Mouse (Mus musculus) lung, postnatal 4 days (tissue): ENCODE data around the gene Slc1a7.

ENCODE experiments used
- DNase-seq, 2 experiments: peaks; one replicate each; pipeline ENCODE4 v3.0.0; 2021

The Slc1a7 gene

DNA sequence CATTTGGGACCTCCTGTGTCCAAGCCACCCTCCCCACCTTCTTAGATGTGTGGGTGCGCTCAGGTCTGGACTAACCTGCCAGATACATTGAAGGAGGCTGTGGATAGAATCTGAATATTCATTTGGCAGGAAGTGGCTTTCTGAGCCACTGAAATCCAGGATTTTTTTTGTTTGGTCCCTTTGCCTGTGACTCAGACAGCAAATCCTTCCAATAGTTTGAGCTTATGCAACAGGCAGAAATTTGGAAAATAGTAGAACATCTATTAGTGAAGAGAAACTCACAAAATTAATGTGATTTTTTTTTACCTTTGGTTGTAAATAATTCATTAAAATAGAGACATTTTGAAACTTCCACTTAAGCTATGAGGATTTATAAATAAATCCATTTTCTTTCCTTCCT, 3.0 kb downstream of the Slc1a7 start:
- no peak for DNase-seq

DNA sequence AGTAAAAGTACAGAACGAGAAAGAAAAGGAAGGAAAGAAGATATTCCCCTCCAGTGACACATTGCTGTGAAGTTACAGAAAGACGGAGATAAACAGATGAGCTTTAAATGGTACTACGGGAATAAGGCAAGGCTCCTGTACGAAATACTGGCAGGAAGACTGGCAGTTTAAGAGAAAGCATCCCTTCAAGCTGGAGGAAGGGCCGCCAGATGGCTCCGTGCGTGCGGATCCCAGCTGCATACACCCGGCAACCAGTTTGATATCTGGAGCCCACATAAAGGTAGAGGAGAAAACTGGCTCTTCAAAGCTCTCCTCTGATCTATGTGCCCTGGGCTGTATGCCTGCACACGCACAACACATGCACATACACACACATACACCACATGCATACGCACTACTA, 6.4 kb downstream of the Slc1a7 start:
- DNase-seq = no peak

DNA sequence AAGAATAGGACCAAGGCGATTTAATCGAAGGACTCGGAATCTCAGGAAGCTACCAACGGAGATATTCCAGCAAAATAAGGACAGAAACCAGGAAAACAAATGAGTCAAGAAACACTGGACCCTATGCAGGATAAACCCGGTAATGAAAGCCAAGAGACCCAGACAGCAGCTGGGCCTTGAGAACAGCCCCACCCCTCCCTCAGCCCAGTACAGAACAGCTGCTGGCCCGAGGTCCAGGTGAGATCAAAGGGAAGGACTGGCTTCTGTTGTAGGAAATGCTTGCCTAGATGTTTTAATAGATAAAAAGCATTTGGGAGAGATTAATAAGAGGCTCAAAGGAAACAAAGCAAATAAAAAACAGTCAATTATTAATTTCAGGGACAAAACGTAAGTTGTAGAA, 6.9 kb downstream of the Slc1a7 start:
- no peak for DNase-seq

DNA sequence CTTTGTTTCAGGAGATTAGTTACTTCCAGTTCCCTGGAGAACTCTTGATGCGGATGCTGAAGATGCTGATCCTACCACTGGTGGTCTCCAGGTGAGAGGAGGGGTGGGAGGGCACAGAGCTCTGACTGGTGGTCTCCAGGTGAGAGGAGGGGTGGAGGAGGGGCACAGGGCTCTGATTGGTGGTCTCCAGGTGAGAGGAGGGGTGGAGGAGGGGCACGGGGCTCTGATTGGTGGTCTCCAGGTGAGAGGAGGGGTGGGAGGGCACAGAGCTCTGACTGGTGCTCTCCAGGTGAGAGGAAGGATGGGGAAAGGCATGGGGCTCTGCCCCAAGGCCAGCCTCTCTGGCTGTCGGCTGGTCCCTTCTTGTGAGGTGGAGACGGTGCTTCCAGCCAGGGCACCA, 9.5 kb downstream of the Slc1a7 start:
- DNase-seq = no peak

DNA sequence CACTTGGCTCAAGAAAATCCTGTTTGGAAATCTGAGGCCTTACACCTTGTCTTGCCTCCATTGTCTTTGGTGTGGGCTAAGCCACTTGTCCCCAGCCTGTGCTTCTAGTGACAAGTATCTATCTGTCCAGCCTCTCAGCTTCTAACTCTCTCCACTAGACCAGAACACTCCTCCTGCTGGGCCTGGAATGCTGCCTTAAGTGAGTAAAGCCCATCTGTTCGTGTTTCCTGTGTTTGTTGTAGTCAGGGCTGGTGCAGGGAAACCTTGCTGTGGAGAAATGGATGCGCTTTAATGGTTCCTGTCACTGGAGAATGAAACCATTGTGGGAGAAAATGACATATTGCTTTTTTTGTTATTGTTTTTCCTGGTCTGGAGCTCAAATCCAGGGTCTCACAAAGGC, 11.4 kb downstream of the Slc1a7 start:
- DNase-seq = no peak

DNA sequence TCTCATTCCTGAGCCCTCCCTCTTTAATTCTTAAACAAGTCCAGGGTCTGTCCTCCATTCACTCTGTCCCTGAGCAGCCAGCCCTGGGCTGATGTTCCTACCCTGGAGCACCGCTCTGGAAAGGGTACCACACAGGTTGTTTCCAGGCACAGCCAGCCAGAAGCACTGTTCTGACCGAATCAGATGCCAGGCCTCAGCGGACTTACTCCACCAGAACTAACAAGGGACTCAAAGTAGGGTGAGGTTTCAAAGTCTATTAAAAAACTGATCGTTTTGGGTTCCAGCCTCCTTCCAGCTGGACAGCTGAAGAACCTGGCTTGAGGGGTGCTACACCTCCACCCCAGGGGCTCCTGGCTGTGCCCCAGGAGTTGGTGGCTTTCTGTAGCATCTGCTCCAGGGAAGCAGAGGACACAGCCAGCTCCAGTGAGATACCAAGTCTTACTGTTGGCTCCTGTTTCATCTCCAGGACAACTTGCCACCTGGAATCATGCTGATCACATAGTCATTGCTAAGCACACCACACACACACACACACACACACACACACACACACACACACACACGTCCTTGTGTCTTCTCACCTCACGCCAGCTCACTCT, 12.0 kb downstream of the Slc1a7 start:
- no peak for DNase-seq

DNA sequence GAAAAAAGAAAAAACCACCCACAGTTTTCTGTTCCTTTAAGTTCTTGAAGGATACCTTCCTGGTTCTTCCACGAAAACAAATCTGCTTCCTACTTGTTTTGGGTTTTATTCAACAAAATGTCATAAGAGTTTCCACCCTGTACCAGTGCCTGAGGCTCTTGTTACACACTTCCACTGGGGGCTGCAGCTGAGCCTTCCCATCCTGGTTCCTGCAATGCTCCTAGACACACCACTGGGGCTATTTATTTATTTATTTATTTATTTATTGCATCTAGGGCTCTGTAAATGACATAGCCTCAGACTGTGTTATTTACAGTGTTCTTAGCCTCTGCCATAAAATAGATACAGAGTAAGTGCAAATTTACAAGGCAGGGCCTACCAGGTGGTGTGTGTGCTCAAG, 15.6 kb downstream of the Slc1a7 start:
- no peak for DNase-seq

DNA sequence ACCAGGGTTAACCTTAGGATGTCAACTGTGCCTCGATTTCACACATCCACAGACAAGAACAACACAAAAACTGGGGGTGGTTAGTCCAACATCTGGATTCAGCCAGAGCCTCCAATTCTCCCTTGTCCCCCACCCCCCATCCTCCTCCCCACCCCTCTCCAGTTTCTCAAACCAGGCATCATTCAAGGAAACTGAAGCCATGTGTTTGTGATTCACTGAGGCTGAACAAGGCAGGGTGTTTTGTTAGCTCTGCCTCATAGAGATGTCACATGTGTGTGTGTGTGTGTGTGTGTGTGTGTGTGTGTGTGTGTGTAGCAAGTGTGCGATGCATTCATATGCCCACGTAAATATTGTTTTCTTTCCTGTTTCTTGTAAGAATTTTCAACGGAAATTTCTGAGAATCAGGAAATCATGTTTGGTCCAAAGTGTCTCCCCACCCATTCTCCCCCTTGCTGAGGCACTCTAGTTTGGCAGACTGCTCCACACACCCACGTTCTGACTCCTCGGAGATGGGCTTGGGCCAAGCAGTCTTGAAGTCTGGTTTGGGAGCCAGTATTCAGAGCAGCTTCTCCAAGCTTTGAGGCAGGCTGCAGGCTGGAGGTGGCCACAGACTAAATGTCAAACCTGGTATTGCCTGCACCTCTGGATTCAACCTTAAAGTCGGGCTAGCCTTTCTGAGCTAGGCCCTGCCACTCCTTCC, 16.3 kb downstream of the Slc1a7 start:
- DNase-seq = peak; percentile 67 to 81

DNA sequence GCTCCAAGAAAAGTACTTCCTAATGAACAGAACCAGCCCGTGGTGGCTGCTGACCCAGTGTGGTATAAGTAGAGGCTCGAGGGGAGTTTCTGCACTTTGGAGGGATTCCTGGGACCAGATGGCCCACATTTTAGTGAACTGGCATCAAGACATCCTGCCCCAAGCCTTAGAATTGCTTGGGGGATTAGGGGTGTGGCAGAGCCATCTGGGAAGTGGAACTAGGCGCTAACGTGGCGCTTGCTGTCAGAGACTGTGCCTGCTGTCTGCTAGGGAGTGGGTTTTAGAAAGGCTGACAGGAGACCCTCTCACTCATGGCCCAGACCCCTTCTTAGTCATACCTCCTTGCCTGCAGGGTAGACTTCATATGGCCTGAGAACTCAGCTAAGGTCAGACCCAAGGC, 17.7 kb downstream of the Slc1a7 start:
- DNase-seq = no peak

DNA sequence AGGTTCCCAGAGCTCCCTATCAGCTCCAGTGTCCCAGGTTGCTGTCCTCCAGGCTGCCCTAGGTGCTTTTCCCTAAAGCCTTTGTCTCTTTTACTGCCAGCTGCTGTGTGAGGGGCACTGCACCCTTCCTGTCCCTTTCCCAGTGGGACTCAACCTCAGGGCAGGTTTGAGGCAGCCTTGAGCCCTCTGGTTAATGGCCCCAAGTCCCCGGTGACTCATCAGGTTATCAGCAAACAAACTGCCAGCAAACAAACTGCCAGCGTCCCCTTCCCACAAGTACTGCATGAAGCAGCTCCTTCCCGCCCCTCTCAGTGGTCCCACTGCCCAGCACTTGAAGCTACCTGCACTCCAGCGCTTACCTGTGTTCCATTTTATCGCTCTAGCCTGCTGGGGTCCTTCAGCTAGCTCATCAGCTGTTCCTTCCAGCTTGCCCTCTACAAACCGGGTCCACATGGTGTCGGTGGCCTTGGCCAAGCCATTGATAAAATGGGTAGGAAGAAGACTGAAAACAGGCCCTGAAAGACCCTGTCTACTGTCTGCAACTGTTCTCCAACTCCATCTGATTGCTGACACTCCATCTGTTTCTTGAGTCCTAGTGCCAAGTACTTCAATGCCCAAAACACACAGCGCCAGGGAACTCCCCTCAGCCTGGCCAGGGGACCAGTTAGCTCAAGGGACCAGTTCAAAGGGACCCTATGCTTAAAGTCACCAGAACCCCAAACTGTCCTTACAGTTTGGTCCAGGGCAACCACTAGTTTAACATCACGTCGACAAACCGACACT, 18.4 kb downstream of the Slc1a7 start:
- DNase-seq = no peak

DNA sequence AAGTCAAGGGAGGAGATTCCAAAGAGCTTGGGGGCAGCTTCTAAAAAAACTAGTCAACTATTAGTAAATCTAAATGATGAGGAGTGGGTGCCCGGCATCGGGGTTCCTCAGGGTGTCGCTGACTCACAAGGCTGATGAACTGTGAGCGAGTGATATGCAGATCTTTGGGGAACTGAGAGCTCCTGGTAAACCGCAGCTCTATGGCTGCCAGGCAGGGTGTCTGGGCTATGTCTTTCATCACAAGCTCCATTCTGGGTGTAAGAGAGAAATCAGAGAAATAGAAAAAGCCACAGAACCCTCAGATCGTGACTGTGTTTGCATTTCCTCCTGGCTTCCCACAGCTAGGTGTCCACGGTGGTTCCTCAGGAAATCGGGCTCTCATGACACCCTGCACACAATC, 20.8 kb downstream of the Slc1a7 start:
- peak; percentile 39 to 46 for DNase-seq

DNA sequence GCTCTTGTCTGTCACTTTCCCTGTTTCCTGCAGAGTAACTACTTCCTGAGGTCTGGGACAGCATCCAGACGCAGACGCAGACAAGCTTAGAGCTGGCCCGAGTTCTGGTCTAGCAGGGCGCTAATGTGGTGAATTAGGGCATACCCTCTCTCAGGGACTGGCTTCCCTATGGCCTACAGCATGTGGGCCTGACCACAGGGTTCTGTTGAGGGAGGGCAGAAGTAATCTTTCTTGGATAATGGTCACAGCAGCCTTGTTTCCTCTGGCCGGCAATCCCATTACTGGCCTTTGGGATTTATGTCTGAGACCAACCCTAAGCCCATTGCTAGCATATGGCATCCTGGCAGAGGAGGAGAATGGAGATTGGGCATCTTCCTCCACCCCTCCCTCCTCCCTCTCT, 22.7 kb downstream of the Slc1a7 start:
- DNase-seq = no peak

DNA sequence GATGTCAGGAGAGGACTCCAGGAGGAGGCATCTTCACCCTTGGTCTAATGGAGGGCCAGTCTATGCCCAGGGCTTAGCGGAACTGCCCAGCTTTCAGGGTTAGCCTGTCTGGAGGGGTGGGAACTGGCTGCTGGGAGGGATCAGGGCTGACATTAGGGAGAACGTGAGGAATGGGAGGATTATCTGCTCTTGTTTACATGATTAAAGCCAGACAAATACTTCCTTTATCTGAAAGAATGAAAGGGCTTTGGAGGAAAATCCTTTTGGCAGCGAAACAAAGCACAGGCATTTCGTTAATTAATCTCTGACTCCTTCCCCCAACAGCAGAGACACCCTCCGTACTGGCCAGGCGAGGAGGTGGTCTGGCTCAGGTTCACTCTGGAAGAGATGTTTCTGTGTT, 23.7 kb downstream of the Slc1a7 start:
- no peak for DNase-seq

DNA sequence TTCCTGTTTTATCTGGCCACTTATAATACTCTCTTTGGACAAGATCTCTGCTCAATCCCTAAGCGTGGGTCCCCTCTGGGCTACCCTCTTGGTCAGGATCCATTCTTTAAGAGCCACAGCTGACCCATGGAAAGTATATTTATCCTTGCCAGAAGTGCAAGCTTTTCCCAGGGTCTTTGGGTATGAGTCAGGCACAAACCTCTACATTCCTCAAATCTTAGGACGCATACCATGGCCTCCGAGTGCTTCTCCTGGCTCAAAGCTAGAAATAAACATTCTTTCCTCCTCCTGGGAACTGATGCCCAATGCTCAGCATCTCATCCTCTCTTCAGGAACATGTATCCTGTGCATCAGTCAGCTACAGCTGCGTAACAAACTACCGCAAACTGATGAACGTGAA, 26.9 kb downstream of the Slc1a7 start:
- DNase-seq = no peak

DNA sequence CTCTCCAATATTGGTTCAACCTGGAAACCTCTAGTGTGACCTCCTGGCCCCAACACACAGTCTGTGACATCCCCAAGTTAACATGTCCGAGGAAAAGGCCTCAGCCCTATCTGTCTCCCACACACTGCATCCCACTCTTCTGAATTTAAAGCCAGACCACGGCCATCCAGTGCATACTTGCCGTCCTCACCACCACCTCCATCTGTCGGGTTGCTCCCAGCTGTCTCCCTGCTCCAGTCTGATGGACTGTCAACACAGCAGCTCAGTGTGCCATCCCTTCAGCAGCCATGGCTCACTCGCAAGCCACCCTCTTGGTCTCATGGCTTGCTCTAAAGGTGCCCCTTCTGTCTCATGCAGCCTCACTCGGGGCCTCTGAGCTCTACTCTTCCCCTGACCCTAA, 27.6 kb downstream of the Slc1a7 start:
- DNase-seq = no peak

DNA sequence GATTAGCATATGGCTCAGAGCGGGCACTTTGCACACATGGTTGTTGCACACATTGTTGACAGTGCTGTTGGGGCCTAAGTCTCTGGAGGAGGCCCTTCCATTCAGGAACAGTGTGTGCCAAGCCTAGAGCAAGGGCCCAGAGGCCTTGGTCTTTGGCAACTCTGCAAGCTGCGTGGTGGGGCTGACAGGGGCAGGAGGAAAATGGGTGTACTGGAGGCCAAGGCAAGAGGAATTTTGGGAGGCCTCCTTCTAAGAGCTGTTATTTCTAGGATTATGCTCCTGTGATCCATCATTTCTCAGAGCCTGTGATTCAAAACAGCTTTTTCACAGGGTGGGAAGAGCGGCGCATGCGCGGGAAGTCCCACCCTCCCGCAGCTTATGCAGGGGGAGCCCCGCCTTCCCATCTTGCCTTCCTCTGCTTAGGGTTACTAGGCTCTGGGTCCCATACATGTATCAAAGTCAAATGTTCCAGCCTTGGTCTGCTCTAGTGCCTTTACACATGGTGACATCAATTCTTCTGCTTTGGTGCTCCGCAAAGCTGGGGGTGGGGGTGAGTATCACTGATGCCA, 28.4 kb downstream of the Slc1a7 start:
- peak in 1 of 2 experiments; percentile 39 for DNase-seq

DNA sequence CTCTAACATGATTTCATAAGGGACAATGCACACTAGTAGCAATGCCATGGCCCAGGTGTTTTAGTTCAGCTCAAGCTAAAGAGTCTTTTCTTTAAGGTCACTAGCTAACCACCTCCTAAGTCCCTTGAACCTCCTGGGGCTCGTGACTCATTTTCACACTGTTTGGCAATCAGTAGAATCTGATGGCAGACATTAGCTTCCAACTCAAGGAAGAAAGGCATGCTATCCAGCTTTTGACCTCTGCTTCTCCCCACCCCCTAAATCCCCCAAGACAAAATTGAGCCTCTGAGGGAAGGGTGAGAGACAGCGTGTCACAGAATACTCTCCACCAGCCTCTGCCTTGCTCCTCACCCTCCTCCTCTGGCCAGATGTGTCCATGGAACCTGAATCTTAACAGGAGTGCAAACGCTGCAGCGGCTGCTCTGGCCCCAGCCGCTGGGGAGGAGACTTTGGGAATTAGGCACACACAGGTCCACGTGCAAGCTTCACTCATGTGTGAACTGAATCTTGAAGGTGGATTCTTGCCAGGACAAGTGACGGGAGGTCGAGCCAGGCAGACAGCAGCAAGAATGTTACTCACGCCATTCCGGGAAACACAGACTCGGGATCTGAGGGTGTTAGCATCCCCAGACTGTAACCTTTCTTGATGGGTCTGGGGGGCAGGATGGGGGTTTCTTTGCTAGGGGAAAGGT, 30.7 kb downstream of the Slc1a7 start:
- peak; percentile 30 to 52 for DNase-seq

DNA sequence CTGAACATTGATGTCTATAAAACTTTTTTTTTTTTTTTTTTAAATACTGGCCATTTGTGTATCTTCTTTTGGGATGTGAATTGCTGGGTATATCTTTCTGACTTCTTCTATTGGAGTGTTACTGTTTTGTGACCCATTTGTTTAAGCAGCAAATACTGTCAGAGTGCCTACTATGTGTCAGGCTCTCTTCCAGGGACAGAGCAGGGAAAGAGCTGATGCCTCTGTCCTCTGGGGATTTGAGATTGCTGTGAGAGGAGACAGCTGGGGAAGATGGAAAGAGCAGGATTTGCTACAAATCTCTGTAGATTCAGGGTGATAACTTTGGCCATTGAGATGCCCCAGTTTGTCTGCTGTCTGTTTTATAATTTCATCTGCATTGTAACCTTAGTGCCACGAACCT, 31.2 kb downstream of the Slc1a7 start:
- no peak for DNase-seq

DNA sequence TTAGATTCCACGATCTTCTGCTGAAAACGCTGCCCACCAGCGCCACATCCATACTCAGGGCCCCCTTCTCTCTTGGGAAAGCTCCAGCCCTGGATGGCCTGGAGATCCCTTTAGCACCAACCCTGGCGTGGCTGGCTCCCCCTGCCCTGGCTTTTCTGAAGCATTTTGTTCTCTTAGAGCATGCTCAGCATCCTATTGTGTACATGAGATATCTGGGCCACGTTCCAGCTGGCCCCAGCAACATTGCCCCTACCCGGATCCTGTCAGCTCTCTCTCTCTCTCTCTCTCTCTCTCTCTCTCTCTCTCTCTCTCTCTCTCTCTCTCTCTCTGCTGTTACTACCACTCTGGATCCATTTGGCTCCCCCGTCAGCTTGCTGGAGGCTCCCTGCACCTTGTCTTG, 37.2 kb downstream of the Slc1a7 start:
- DNase-seq = peak; percentile 55 to 78

DNA sequence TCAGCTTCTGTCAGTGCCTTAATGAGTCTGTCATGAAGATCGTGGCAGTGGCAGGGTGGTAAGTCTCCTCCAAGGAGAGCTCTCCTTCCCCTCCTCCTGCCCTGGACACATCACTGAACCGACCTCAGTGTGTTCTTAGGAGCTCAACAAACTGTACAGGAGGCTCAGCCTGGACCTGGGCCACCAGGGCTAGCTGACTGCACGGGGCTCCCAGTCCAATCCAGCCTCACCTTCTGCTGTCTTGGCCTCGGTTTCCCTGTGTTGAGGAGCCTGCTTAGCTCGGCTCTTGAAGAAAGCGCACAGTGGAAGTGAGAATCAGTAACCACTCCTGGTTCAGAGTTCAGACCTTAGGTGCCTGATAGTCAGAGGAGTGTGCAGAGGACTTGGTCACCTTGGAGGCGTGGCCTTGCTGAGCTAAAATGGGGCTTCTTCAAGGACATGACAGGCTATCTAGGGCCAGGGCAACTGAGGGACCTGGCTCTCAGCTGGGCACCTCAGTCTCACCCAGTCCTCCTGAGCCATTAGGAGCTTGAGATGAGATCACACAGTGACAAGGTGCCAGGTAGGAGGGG, 39.5 kb downstream of the Slc1a7 start:
- DNase-seq = no peak

DNA sequence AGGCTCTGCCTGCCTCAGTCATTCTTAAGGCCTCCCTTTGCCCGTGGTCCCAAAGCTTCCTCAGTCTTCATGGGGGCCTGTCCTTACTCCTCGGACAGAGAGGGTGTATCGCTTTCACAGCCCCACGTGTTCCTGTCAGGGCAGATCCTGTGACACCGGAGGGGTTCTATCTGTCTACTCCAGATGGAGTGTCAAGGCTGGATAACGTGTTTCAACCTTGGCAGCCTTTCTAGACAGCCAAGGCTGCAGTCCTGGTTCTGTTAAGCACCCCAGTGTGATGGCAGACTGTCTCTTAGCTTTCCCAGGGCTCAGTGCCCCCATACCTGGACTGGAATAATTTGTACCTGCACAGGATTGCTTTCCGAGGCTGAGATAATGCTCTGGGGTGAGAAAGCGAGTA, 40.4 kb downstream of the Slc1a7 start:
- DNase-seq = no peak

DNA sequence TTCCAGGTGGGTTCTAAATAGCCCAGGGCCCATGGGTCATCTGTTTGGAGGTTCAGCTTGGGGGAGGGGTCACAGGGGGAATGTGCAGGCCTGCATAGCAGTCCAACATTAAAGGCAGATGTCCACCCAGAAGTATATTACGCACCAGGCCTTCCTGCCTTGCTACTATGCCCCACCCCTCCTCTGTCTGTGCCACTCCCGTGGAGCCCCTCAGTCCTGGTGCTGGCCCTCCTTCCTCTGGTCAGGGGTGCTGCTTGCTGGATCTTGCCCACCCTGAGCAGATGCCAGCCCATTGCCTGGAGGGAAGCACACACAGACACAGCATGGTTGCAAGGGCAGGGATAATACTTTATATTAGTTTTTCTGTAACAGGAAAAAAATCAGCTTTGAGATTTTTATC, 46.3 kb downstream of the Slc1a7 start:
- DNase-seq = no peak
